Mouse (Mus musculus) neutrophil, adult 5-6 weeks (primary cell): ENCODE results near the gene Tmem178b. TPM values are rescaled to one million over a fixed set of nuclear protein-coding genes. Genes with fewer than 3 reads are reported as not detected.

Experiments used
- ATAC-seq: fragments of 151-379, 151-347 bp; 2 replicates; pipeline ENCODE4 v1.8.0; 2017; ENCODE audit warnings: mild to moderate bottlenecking, moderate TSS enrichment; ENCODE audit not compliant: insufficient number of reproducible peaks, poor library complexity, low FRiP score, severe bottlenecking; ENCODE audit errors: extremely low read depth
- total RNA-seq: library from RNA; stranded (forward); fragments of 200-1000 nt; gene quantifications from 2 replicates; pipeline ENCODE4 v1.2.3, GENCODE M21; 2017

Tmem178b gene
- total RNA-seq, 1 experiment from 2014 or later = not detected

- ATAC-seq = no peak
Measured at GRCm38 (mm10) chr6:39916514-39916913, 43.4 kb downstream of the Tmem178b start.

DNA sequence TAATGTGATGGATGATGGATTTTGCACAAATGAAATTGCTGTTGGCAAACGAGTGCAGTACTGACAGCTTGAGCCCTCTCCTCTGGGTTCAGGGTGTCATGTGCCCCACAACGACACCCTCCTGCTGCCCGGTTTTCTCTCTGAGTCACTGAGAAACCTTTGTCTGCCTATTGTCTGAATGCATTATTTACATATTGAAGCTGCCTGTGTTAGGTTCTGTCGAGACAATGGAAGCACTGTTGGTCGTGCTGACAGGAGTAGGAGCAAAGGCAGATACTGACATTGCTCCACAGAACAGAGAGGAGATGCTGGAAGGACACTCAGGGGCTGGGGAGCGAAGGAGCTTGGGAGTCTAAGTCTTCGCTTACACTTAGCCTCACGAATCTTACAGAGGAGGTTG, 44.2 kb downstream of the Tmem178b start:
- no peak for ATAC-seq

GRCm38 (mm10) chr6:39917729-39918128, 44.7 kb downstream of the Tmem178b start:
- ATAC-seq = no peak

- no peak for ATAC-seq
Measured at GRCm38 (mm10) chr6:39919011-39919709, 46.1 kb downstream of the Tmem178b start.

DNA sequence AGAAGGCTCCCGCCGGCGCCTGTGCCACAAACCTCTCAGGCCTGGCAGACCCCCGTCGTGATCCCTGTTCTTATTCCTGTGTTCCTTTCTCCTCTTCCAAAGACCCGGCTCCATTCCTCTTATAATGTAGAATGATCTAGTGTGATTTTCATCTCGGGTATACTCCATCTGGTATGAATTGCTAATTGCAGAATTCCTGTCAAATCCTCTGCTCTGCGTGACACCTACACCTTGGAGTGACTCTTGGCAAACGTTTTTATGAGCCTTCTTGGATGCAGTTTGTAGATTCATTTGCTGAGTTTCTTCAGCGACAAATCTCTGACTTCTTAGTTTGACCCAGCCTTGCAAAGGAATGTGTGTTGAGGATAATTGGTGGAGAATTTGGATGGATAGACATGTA, 53.4 kb downstream of the Tmem178b start:
- no peak for ATAC-seq

DNA sequence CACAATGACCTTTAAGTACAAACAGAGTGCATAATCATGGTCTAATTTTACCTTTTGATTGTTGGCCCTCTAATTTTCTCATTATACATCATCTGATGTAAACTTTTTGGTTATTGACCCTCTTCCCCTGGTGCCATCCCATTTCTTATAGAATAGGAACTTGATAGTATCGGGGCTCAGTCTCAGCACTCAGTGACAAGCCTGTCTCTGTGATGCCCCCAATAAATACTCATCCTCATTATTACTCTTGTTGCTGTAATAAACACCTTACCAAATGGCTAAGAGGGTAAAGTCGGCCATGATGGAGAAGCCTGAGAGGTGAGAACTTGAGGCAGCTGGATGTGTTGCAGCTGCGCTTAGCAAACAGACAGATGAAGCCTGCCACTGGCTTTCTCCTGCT, 63.5 kb downstream of the Tmem178b start:
- ATAC-seq = no peak

DNA sequence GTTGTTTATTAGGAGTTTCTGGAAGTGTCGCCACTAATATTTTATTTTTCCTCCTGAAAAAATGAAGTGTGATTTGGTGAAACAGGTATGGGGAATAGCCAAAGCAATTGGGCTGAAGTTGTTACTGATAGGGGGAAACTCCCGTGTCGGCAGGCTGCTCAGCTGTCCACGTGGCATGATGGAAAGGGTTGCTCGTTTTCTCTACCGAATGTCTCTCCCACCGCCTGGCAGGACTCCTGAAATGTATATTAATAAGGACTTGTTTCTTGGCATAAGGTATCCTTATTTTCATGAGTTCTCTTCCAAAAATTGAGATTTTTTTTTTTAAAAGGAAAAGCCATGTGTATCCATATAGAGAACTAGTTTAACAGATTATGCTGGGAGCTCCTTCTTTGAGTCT, 67.8 kb downstream of the Tmem178b start:
- no peak for ATAC-seq

- ATAC-seq = no peak
Measured at GRCm38 (mm10) chr6:39944854-39945253, 71.8 kb downstream of the Tmem178b start.

GRCm38 (mm10) chr6:39945670-39946440, 72.8 kb downstream of the Tmem178b start:
- ATAC-seq = no peak

GRCm38 (mm10) chr6:39946601-39947000, 73.5 kb downstream of the Tmem178b start:
- ATAC-seq = no peak

- no peak for ATAC-seq
Measured at GRCm38 (mm10) chr6:39953951-39954350, 80.9 kb downstream of the Tmem178b start.

DNA sequence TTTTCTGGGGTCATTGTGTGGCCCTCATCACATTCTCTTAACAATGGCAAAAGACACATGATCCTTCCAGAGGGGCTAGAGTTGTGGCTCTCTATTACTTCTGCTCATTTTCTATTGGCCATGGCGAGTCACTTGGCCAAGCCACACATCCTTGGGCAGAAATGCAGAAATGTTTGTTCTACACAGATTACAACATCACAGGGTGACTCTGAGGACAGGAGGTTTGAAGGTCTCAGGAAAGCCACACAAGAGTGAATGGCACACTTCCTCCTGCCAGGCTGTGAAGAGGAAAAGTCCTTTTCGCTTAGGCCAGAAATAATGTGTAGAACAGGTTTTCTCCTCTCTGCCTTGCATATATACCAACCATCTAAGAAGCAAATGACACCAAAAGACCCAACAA, 82.1 kb downstream of the Tmem178b start:
- no peak for ATAC-seq

DNA sequence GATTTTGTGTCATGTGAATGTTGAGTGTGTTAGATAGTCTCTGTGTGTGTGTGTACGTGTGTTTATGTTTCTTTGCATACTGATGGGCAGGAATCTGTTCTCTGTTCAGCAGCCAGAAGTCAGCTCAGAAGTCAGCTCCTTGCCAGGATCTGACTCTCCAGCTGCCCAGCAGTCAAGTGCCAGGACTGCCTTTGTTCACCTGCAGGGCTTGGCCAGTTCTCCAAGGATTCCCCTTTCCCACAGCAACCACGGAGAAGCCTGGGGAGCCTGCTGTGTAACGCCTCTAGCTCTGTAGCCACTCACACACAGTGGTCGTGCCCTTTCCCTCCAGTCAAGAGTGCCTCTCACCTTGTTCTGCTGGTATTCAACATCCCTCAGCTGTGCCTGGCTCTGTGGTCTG, 91.5 kb downstream of the Tmem178b start:
- ATAC-seq = no peak

GRCm38 (mm10) chr6:39970281-39970680, 97.2 kb downstream of the Tmem178b start:
- ATAC-seq = no peak

GRCm38 (mm10) chr6:39978942-39979341, 105.9 kb downstream of the Tmem178b start:
- no peak for ATAC-seq

DNA sequence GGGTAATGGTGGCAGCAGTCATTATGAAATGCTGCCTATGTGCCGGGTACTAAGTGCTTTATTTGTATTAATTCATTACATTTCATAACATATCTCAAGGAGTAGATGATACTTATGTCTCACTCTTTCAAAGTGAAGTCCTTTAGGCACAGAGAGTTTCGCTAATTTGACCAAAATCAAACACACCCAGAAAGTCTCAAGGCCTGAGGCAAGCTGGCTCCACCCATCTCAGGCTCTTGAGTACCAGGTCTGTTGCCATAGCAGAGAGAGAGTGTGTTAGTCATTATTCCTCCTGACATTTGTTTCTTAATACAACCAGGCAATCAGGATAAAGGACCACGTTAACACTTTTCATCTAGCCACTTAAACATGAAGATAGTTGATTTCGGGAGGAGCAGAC, 117.7 kb downstream of the Tmem178b start:
- ATAC-seq = no peak

GRCm38 (mm10) chr6:39991922-39992321, 118.9 kb downstream of the Tmem178b start:
- ATAC-seq = no peak

GRCm38 (mm10) chr6:40006006-40006765, 133.1 kb downstream of the Tmem178b start:
- ATAC-seq = no peak

- no peak for ATAC-seq
Measured at GRCm38 (mm10) chr6:40008166-40008907, 135.3 kb downstream of the Tmem178b start.
